Mouse (Mus musculus) forebrain, embryonic 12.5 days (tissue): ENCODE data around the gene Gm11939. TPM values are rescaled to one million over a fixed set of nuclear protein-coding genes. Genes with fewer than 3 reads are reported as not detected.
"Not testable (repeated sequence)": the region's sequence is repeated elsewhere in the genome, so short reads cannot be mapped to it uniquely, and the experiment has no call there.

Experiments
- ATAC-seq: fragments of 200-750 bp; cut with Nextera tagmentation; 2 replicates; pipeline ENCODE4 v1.8.0; 2017; ENCODE audit warnings: moderate TSS enrichment; ENCODE audit not compliant: low FRiP score
- H3K27ac ChIP-seq: fragments of 300-500 bp; sonication (generic); 2 replicates; pipeline ENCODE4 v1.5.1; 2016; ENCODE audit warnings: mild to moderate bottlenecking
- H3K27me3 ChIP-seq: fragments of 300-500 bp; sonication (generic); 2 replicates; pipeline ENCODE4 v1.6.1; 2016; ENCODE audit warnings: mild to moderate bottlenecking
- H3K36me3 ChIP-seq: fragments of 300-500 bp; sonication (generic); replicated peaks from 2 replicates; pipeline ENCODE4 v1.6.1; 2016; ENCODE audit warnings: mild to moderate bottlenecking
- H3K4me1 ChIP-seq: fragments of 300-500 bp; sonication (generic); 2 replicates; pipeline ENCODE4 v1.6.1; 2016
- H3K4me2 ChIP-seq: fragments of 300-500 bp; sonication (generic); 2 replicates; pipeline ENCODE4 v1.6.1; 2016; ENCODE audit warnings: mild to moderate bottlenecking, moderate library complexity
- H3K4me3 ChIP-seq: fragments of 300-500 bp; sonication (generic); replicated peaks from 2 replicates; pipeline ENCODE4 v1.5.1; 2016; ENCODE audit warnings: mild to moderate bottlenecking
- H3K9ac ChIP-seq: fragments of 300-500 bp; sonication (generic); 2 replicates; pipeline ENCODE4 v1.6.1; 2016; ENCODE audit warnings: mild to moderate bottlenecking
- H3K9me3 ChIP-seq: fragments of 300-500 bp; sonication (generic); 2 replicates; pipeline ENCODE4 v1.6.1; 2016
- WGBS: fragments of 180-500 bp; shearing (Covaris S2); methylation state at CpG from one replicate; pipeline ENCODE4 v1.1.7; 2016; 5-methylcytosine and 5-hydroxymethylcytosine counted together
- polyA plus RNA-seq: library from polyadenylated mRNA; unstranded; fragments of >200 nt; fragmentation: Nextera tagmentation; extraction: Ambion mirVana; gene quantifications from 2 replicates; pipeline ENCODE4 v1.2.1, GENCODE M21; 2016

The Gm11939 gene
- not detected in 2 replicates for polyA plus RNA-seq

GRCm38 (mm10) chr11:99559366-99559765, at the start of gene Gm11939:
Gm11939 (minus strand) TSS chr11:99559466.
- WGBS: 92% methylated on average over 9 of the region's 9 CpGs

GRCm38 (mm10) chr11:99603208-99603607, 43.9 kb upstream of the Gm11939 start, which contains the start of gene Gm11938:
Gm11938 (minus strand) TSS chr11:99603308.
- not testable (repeated sequence) for H3K4me2 ChIP-seq, H3K9ac ChIP-seq, H3K4me1 ChIP-seq, H3K4me3 ChIP-seq, H3K9me3 ChIP-seq, H3K27ac ChIP-seq, H3K36me3 ChIP-seq, H3K27me3 ChIP-seq, ATAC-seq
- WGBS: 90% methylated on average over 1 of the region's 1 CpGs

More at GRCm38 (mm10) chr11:99559366-99559765, at the start of gene Gm11939:
- ATAC-seq: no peak
- Histone ChIP-seq H3K4me3 (no peak within 1 kb of the TSS), H3K4me2 (no peak within 1 kb of the TSS), H3K36me3 (no peaks in the 10 kb centered on the region), H3K9ac (no peak within 1 kb of the TSS), H3K27me3 (no peaks in the 10 kb centered on the region), H3K4me1 (no peaks in the 10 kb centered on the region), H3K9me3 (no peaks in the 10 kb centered on the region), H3K27ac (no peak within 1 kb of the TSS)

- not testable (repeated sequence) for H3K9me3 ChIP-seq, H3K4me2 ChIP-seq, H3K27me3 ChIP-seq, H3K9ac ChIP-seq, H3K27ac ChIP-seq, H3K36me3 ChIP-seq, ATAC-seq, H3K4me1 ChIP-seq, H3K4me3 ChIP-seq
- WGBS: 84% methylated on average over 6 of the region's 6 CpGs
These were observed 38.5 kb upstream of the Gm11939 start, which contains the start of gene Krtap9-3 for GRCm38 (mm10) chr11:99597742-99598141. Krtap9-3 (minus strand) TSS chr11:99598105.

- Histone ChIP-seq H3K27me3 (no peaks in the 10 kb centered on the region), H3K4me3 (no peak within 1 kb of the TSS), H3K4me2 (no peak within 1 kb of the TSS), H3K9ac (no peak within 1 kb of the TSS), H3K9me3 (no peaks in the 10 kb centered on the region), H3K36me3 (no peaks in the 10 kb centered on the region), H3K4me1 (no peaks in the 10 kb centered on the region), H3K27ac (no peak within 1 kb of the TSS)
- 83% methylated on average over 6 of the region's 6 CpGs for WGBS
- ATAC-seq: no peak
These were observed 31.7 kb upstream of the Gm11939 start, which contains the start of gene Krtap1-3 for GRCm38 (mm10) chr11:99590981-99591380. Krtap1-3 (minus strand) TSS chr11:99591339.

- 95% methylated on average over 7 of the region's 7 CpGs for WGBS
- Histone ChIP-seq H3K9me3 (no peaks in the 10 kb centered on the region), H3K9ac (no peak overlapping the region), H3K27me3 (no peaks in the 10 kb centered on the region; the same call in 1 of the 2 replicates), H3K27ac (no peak overlapping the region), H3K4me1 (no peaks in the 10 kb centered on the region), H3K36me3 (no peaks in the 10 kb centered on the region), H3K4me3 (no peak overlapping the region), H3K4me2 (no peak overlapping the region)
- ATAC-seq: no peak
These were observed 25.8 kb upstream of the Gm11939 start for GRCm38 (mm10) chr11:99585096-99585495.

GRCm38 (mm10) chr11:99583245-99583704, 24.0 kb upstream of the Gm11939 start, which contains the start of gene Krtap1-4:
Krtap1-4 (minus strand) TSS chr11:99583654.
- Histone ChIP-seq H3K4me1 (no peaks in the 10 kb centered on the region), H3K9me3 (no peaks in the 10 kb centered on the region), H3K4me2 (no peak within 1 kb of the TSS), H3K27me3 (no peaks in the 10 kb centered on the region; the same call in 1 of the 2 replicates), H3K9ac (no peak within 1 kb of the TSS), H3K27ac (no peak within 1 kb of the TSS), H3K36me3 (no peaks in the 10 kb centered on the region), H3K4me3 (no peak within 1 kb of the TSS)
- 85% methylated on average over 5 of the region's 5 CpGs for WGBS
- no peak for ATAC-seq

- Histone ChIP-seq H3K4me3 (no peak overlapping the region), H3K9me3 (no peaks in the 10 kb centered on the region), H3K27me3 (no peaks in the 10 kb centered on the region; the same call in 1 of the 2 replicates), H3K4me1 (no peaks in the 10 kb centered on the region), H3K9ac (no peak overlapping the region), H3K4me2 (no peak overlapping the region), H3K27ac (no peak overlapping the region), H3K36me3 (no peaks in the 10 kb centered on the region)
- no peak for ATAC-seq
- 79% methylated on average over 6 of the region's 6 CpGs for WGBS
These were observed 22.3 kb upstream of the Gm11939 start for GRCm38 (mm10) chr11:99581564-99581963.

- no peak for ATAC-seq
- Histone ChIP-seq H3K27ac (no peak overlapping the region), H3K4me1 (no peaks in the 10 kb centered on the region), H3K9ac (no peak overlapping the region), H3K27me3 (no peaks in the 10 kb centered on the region; the same call in 1 of the 2 replicates), H3K4me2 (no peak overlapping the region), H3K4me3 (no peak overlapping the region), H3K36me3 (no peaks in the 10 kb centered on the region), H3K9me3 (no peaks in the 10 kb centered on the region)
- WGBS: 93% methylated on average over 5 of the region's 5 CpGs
These were observed 21.8 kb upstream of the Gm11939 start for GRCm38 (mm10) chr11:99581051-99581450.

GRCm38 (mm10) chr11:99580636-99581035, 21.4 kb upstream of the Gm11939 start, which contains the start of gene Krtap1-5:
Krtap1-5 (minus strand) TSS chr11:99581016.
- Histone ChIP-seq H3K4me2 (no peak within 1 kb of the TSS), H3K36me3 (no peaks in the 10 kb centered on the region), H3K27me3 (no peaks in the 10 kb centered on the region; the same call in 1 of the 2 replicates), H3K9me3 (no peaks in the 10 kb centered on the region), H3K27ac (no peak within 1 kb of the TSS), H3K9ac (no peak within 1 kb of the TSS), H3K4me3 (no peak within 1 kb of the TSS), H3K4me1 (no peaks in the 10 kb centered on the region)
- no peak for ATAC-seq
- 87% methylated on average over 6 of the region's 6 CpGs for WGBS

- peak; percentile 81; the same call in 1 of the 2 replicates for ATAC-seq
- Histone ChIP-seq H3K27me3 (no peaks in the 10 kb centered on the region), H3K9ac (no peak overlapping the region), H3K4me3 (no peak overlapping the region), H3K27ac (no peak overlapping the region), H3K4me1 (no peaks in the 10 kb centered on the region), H3K9me3 (no peaks in the 10 kb centered on the region), H3K36me3 (no peaks in the 10 kb centered on the region), H3K4me2 (peak overlapping the region; percentile 45)
- WGBS: 0% methylated on average over 7 of the region's 7 CpGs
These were observed 14.8 kb upstream of the Gm11939 start for GRCm38 (mm10) chr11:99574106-99574505.

GRCm38 (mm10) chr11:99573164-99573563, 13.9 kb upstream of the Gm11939 start:
- Histone ChIP-seq H3K27me3 (no peaks in the 10 kb centered on the region), H3K9ac (no peak overlapping the region), H3K9me3 (no peaks in the 10 kb centered on the region), H3K4me2 (no peak overlapping the region), H3K4me1 (no peaks in the 10 kb centered on the region), H3K27ac (no peak overlapping the region), H3K36me3 (no peaks in the 10 kb centered on the region), H3K4me3 (no peak overlapping the region)
- WGBS: 19% methylated on average over 4 of the region's 4 CpGs
- no peak for ATAC-seq

GRCm38 (mm10) chr11:99566530-99566929, 7.3 kb upstream of the Gm11939 start, which contains the start of gene Krtap3-1:
Krtap3-1 (minus strand) TSS chr11:99566630.
- H3K4me3 ChIP-seq: no peak within 1 kb of the TSS
- H3K36me3 ChIP-seq: no peaks in the 10 kb centered on the region
- 87% methylated on average over 7 of the region's 7 CpGs for WGBS
- no peak within 1 kb of the TSS for H3K9ac ChIP-seq
- no peaks in the 10 kb centered on the region for H3K4me1 ChIP-seq
- no peak for ATAC-seq
- H3K27me3 ChIP-seq: no peaks in the 10 kb centered on the region
- H3K27ac ChIP-seq: no peak within 1 kb of the TSS
- H3K4me2 ChIP-seq: no peak within 1 kb of the TSS
- H3K9me3 ChIP-seq: no peaks in the 10 kb centered on the region

GRCm38 (mm10) chr11:99562580-99562979, 3.3 kb upstream of the Gm11939 start:
- no peak overlapping the region for H3K27ac ChIP-seq
- H3K36me3 ChIP-seq: no peaks in the 10 kb centered on the region
- H3K9ac ChIP-seq: no peak overlapping the region
- WGBS: 82% methylated on average over 6 of the region's 6 CpGs
- ATAC-seq: no peak
- H3K9me3 ChIP-seq: no peaks in the 10 kb centered on the region
- H3K27me3 ChIP-seq: no peaks in the 10 kb centered on the region
- H3K4me3 ChIP-seq: no peak overlapping the region
- no peak overlapping the region for H3K4me2 ChIP-seq
- H3K4me1 ChIP-seq: no peaks in the 10 kb centered on the region
